Mouse (Mus musculus): ENCODE data around the gene Myt1. TPM values are rescaled to one million over a fixed set of nuclear protein-coding genes. Genes with fewer than 3 reads are reported as not detected.

The Myt1 gene
- polyA plus RNA-seq (2017; shearing (Covaris generic)) = under 1 TPM in 1 of 2 experiments, not detected in 1; 0.20 TPM

GRCm38 (mm10) chr2:181763006-181763830, at the start of gene Myt1:
TSS of gene Myt1 (plus strand) at chr2:181763332.

DNA sequence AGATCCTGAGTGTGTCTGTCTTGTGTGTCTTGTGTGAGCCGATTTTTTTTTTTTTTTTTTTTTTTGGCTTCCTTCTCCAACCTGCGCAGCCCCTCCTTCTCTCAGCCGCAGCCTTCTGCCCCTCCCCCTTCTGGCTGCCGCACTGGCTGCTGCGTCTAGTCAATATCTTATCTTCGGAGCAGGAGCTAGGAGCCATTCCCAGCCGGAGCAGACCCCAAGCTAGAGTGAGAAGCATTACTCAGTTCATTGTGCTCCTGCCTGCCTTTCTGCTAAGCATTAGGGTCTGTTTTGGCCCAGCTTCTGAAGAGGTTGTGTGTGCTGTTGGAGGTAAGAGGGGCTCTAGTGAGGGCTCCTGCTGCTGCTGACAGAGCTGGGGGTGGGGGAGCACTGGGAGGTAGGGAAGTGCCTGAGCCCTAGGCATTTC, 48.2 kb upstream of the Myt1 start, which contains the start of gene Oprl1:
Gene Oprl1, plus strand, starts transcription at position 114 of the 424 bp plus-strand sequence.

DNA sequence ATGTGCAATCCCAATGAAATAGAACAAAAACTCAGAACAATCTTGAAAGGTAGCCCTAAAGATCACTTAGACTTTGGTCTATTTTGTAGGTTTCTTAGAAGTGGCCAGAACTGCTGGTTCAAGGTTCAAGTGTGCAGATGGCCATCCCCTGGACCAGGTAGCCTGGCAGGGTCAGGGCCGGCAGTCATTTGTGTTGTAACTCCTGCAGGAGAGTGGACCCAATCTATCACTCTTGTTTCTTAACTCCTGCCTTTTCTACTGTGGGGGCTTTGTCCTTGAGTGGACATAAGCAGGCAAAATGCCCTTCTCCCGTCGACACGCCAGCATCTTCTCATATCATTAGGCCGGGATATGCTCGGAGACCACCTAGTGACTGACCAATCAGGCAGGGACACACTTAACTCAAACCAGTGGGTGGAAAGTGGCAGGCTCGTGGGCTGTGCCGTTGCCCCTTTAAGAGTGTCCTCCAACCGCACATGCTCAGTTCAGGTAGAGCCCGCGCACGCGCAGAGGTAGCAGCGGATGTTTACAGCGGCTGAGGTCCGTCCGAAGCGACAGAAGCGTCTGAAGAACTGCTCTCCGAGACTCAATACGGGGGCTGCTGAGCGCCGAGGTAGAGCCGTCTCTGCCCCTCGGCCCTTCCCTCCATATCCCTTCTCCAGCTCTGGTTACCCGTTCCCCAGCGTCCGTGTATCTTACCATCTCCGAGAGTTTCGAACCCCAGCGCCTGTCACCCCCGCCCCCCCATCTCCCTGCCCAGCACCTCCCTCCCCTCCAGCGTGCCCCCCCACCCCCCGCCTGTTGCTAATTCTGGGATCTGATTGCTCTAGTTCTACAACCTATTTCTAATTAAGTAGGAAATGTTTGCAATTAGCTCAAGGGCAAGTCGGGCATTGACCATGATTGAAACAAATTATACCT, 74.5 kb downstream of the Myt1 start, which contains the start of gene Pcmtd2:
Gene Pcmtd2, plus strand, starts transcription at position 483 of the 921 bp plus-strand sequence.

DNA sequence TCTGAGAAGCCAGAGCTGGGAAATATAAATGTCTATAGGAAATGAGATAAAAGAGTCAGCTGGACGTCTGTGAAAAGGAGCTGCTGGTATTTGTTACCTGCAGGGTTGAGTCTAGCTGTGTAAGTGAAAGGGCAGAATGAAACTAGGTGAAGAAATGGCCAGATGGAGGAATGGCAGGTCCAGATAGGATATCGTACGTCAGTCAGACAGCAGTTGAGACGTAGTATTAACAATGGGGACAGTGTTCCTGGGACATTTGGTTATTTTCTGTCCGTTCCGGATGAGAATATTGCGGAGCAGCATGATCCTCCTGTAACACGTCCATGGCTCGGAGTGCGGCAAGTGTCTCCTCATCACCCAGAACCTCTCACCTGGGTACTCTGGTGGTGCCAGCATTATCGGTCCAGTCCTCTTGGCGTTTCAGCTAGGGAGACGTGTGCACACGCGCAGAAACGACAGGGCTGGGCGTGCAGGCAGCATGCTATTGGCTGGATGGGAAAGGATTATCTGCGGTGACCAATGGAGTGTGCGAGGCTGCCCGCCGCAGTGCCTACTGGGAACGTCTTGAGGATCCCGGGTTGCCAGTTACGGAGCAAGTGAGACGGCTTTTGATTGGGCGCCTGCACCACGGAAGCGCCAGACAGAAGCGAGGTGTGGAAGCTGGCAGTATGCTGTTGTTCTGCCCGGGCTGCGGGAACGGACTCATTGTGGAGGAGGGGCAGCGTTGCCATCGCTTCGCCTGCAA, 100.8 kb downstream of the Myt1 start, which contains the start of gene Polr3k:
Gene Polr3k, plus strand, starts transcription at position 547 of the 745 bp plus-strand sequence.

Other genes with a start within 250 kb of the Myt1 start
- 10 to 100 TPM; 76.2 to 92.8 TPM for gene Dnajc5, start 242.8 kb upstream of the Myt1 start, polyA plus RNA-seq (2017; shearing (Covaris generic))
- 100 to 1,000 TPM; 152 to 161 TPM for gene Uckl1, start 178.4 kb upstream of the Myt1 start, polyA plus RNA-seq (2017; shearing (Covaris generic))
- gene Prpf6, start 171.5 kb upstream of the Myt1 start, polyA plus RNA-seq (2017; shearing (Covaris generic)) = 10 to 100 TPM; 65.7 to 76.5 TPM
- gene Zfp512b, start 170.5 kb upstream of the Myt1 start, polyA plus RNA-seq (2017; shearing (Covaris generic)) = 10 to 100 TPM; 23.0 to 42.6 TPM
- 10 to 100 TPM; 34.7 to 35.0 TPM for gene Samd10, start 164.1 kb upstream of the Myt1 start, polyA plus RNA-seq (2017; shearing (Covaris generic))
- not detected for gene Gm29797, start 106.3 kb upstream of the Myt1 start, polyA plus RNA-seq (2017; shearing (Covaris generic))
- gene Sox18, start 91.7 kb upstream of the Myt1 start, polyA plus RNA-seq (2017; shearing (Covaris generic)) = under 1 TPM in 1 of 2 experiments, not detected in 1; 0.11 TPM
- 10 to 100 TPM; 14.5 to 20.1 TPM for gene Tcea2, start 83.0 kb upstream of the Myt1 start, polyA plus RNA-seq (2017; shearing (Covaris generic))
- gene Rgs19, start 69.4 kb upstream of the Myt1 start, polyA plus RNA-seq (2017; shearing (Covaris generic)) = 100 to 1,000 TPM; 219 to 223 TPM
- gene Lkaaear1, start 64.9 kb upstream of the Myt1 start, polyA plus RNA-seq (2017; shearing (Covaris generic)) = not detected
- gene Oprl1, start 48.3 kb upstream of the Myt1 start, polyA plus RNA-seq (2017; shearing (Covaris generic)) = under 1 TPM; 0.25 to 0.63 TPM
- gene Pcmtd2, start 74.5 kb downstream of the Myt1 start, polyA plus RNA-seq (2017; shearing (Covaris generic)) = 10 to 100 TPM; 54.4 to 60.6 TPM
- gene Polr3k, start 101.0 kb downstream of the Myt1 start, polyA plus RNA-seq (2017; shearing (Covaris generic)) = 10 to 100 TPM; 32.1 to 38.5 TPM
- under 1 TPM; 0.02 to 0.06 TPM for gene Gm14496, start 227.8 kb downstream of the Myt1 start, polyA plus RNA-seq (2017; shearing (Covaris generic))